Mouse (Mus musculus): Measurements from ENCODE around the gene Tmem35b. TPM values are rescaled to one million over a fixed set of nuclear protein-coding genes. Genes with fewer than 3 reads are reported as not detected.

Tmem35b gene
- 10 to 100 TPM in 1 of 2 experiments, 1 to 10 TPM in 1; 2.3 to 10.6 TPM for polyA plus RNA-seq (2012; fragmentation: generic; extraction: Trizol)

DNA sequence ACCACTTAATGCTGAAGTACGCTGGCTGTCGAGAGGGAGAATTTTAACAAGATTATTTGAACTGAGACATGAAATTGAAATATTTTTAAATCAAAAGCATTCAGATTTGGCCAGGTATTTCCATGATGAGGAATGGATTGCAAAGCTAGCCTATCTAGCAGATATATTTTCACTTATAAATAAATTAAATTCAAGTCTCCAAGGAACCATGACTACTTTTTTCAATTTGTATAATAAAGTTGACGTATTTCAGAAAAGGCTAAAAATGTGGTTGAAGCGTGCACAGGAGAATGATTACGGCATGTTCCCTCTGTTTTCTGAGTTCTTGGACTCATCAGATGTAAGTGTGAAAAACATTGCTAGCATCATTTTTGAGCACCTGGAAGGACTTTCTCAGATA lies at the start of gene Tmem35b:
Gene Tmem35b (plus strand): TSS at position 301 of the 400 bp plus-strand sequence.

DNA sequence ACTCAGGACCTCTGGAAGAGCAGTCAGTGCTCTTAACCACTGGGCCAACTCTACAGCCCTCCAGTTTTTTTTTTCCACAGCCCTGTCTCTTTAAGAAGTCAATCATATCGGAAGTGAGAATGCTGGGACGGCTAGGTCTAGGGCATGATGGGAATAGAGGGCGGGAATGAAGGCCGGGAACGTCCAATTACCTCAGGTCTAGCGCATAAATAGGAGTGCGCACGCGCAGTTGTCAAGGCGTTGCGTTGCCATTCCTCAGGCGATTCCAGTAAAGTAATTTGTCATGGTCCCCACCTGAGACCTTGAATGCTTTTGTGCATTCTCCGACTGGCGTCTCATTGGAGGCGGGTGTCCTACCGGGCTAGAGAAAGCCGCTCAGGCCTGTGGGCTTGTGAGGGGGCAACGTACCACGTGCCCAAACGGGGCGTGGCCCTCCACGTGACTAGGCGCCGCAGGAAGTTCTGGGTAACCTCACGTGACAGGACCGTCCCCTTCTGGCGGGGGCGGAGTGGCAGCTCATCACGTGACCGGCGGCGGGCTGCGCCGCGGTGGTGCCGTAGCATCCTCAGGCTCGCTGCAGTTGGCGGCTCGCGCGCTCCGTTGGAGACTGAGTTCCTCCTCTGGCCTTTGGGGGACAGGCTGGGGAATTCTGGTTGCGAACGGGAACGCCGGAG lies 46.5 kb upstream of the Tmem35b start, which contains the start of gene Zmym6:
Gene Zmym6 (plus strand): TSS at position 509 of the 674 bp plus-strand sequence.

DNA sequence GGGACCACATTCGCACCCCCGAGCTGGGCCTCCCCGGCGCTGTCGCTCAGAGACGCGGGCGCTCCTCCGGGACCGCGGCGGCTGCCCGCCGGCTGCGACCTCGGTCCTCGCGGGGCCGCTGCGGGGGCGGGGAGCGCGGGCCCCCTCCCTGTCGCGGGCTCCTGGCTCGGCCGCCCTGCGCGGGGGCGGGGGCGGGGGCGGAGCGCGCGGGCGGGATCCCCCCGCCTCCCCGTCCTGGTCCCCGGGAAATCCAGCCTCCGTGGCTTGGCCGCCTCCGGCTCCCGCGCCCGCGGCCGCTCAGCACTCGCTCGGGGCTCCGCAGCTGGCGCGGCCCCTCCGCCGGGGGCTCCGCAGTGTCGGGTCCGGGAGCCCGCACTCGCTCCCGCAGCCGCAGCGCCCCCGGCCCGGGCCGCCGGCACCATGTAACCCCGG lies 45.4 kb downstream of the Tmem35b start, which contains the start of gene Dlgap3:
Gene Dlgap3 (plus strand): TSS at position 291 of the 432 bp plus-strand sequence.

Other genes with a start within 250 kb of the Tmem35b start
- 1 to 10 TPM in 1 of 2 experiments, under 1 TPM in 1; 0.50 to 6.4 TPM for gene Zmym4, start 155.6 kb upstream of the Tmem35b start, polyA plus RNA-seq (2012; fragmentation: generic; extraction: Trizol)
- 100 to 1,000 TPM in 1 of 2 experiments, 10 to 100 TPM in 1; 23.1 to 109 TPM for gene Sfpq, start 102.4 kb upstream of the Tmem35b start, polyA plus RNA-seq (2012; fragmentation: generic; extraction: Trizol)
- gene Zmym1, start 62.5 kb upstream of the Tmem35b start, polyA plus RNA-seq (2012; fragmentation: generic; extraction: Trizol), result 1 to 10 TPM in 1 of 2 experiments, under 1 TPM in 1; 0.36 to 2.3 TPM
- 1 to 10 TPM in 1 of 2 experiments, under 1 TPM in 1; 0.02 to 1.2 TPM for gene Zmym6, start 46.3 kb upstream of the Tmem35b start, polyA plus RNA-seq (2012; fragmentation: generic; extraction: Trizol)
- gene Dlgap3, start 45.5 kb downstream of the Tmem35b start, polyA plus RNA-seq (2012; fragmentation: generic; extraction: Trizol), result under 1 TPM; 0.01 to 0.09 TPM
- 10 to 100 TPM; 43.8 to 68.0 TPM for gene Smim12, start 120.1 kb downstream of the Tmem35b start, polyA plus RNA-seq (2012; fragmentation: generic; extraction: Trizol)
- 1 to 10 TPM in 1 of 2 experiments, under 1 TPM in 1; 0.94 to 2.4 TPM for gene Gja4, start 190.3 kb downstream of the Tmem35b start, polyA plus RNA-seq (2012; fragmentation: generic; extraction: Trizol)
- under 1 TPM; 0.56 to 0.72 TPM for gene Gjb3, start 207.2 kb downstream of the Tmem35b start, polyA plus RNA-seq (2012; fragmentation: generic; extraction: Trizol)
- gene Gjb4, start 230.4 kb downstream of the Tmem35b start, polyA plus RNA-seq (2012; fragmentation: generic; extraction: Trizol), result 10 to 100 TPM; 17.0 to 21.6 TPM
- gene Gjb5, start 234.5 kb downstream of the Tmem35b start, polyA plus RNA-seq (2012; fragmentation: generic; extraction: Trizol), result 1 to 10 TPM; 1.7 to 3.0 TPM